ENCODE assay signal across 8 mouse cellular contexts in the genomic region with DNA sequence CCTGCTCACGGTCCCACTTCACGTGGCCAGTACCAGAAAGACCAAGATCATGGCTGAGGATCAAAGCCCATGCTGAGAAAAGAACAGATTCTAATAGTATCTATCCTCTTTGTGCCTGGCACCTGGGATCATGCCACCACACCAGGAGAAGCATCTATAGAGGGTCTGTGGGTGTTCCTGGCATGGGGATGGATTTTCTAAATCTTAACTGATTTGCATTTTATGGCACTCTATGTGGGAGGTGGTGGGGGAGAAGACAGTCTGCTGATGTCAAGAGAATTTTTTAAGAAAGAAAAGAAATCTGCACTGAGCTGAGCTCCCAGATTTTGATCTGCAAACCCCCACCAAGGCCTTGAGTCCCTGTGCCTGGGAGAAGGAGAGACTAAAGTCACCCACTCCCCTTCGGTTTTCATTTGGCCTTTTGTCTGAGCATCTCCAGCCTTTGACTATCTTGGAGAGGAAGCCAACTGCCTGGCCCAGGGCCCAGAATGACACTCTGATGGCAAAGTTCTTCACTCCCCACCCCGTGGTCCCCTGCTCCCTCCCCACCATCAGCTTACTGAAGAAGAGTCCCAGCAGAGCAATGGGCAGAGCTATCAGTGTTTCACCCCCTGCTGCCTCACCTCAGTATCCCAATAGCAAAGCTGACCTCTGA. TPM values are rescaled to one million over a fixed set of nuclear protein-coding genes. Genes with fewer than 3 reads are reported as not detected.
DNase-seq lines count a peak whose midpoint lies in the region; ATAC-seq and TF ChIP-seq lines count a peak whose summit lies in the region.

No protein-coding gene starts in this region.

- intact Hi-C loops in heart, postnatal 25 days (cut with DNase I) = no loop called here

- peaks cover 32% of the 10 kb centered on the region for H3K27me3 ChIP-seq in heart, embryonic 10.5 days (ENCODE audit: insufficient read depth, poor library complexity, severe bottlenecking)
- peaks cover 43% of the 10 kb centered on the region for H3K27me3 ChIP-seq in hindbrain, embryonic 12.5 days
- peaks cover 16% of the 10 kb centered on the region for H3K27me3 ChIP-seq in midbrain, embryonic 16.5 days (ENCODE audit: control insufficient read depth, insufficient read depth, low read depth, low read length)

- WGBS in heart, embryonic 10.5 days = 46% methylated on average over 4 of the region's 4 CpGs
- WGBS in hindbrain, embryonic 12.5 days = 47% methylated on average over 4 of the region's 4 CpGs
- WGBS in midbrain, embryonic 16.5 days = 40% methylated on average over 4 of the region's 4 CpGs

- TF ChIP-seq CTCF in cortical plate, adult 2 months (IDR thresholded peaks at IDR 0.05; ENCODE audit: extremely low read depth, insufficient read depth, low read length) = no peak

- DNase-seq in heart, embryonic 10.5 days (ENCODE audit: low spot score) = no peak
- DNase-seq in heart, postnatal 25 days (ENCODE audit: low spot score) = no peak
- DNase-seq in thymus, postnatal 25 days = no peak
- DNase-seq in ovary, adult 18-20 months (ENCODE audit: low spot score) = no peak
- DNase-seq in natural killer cell, adult 2 months (ENCODE audit: low spot score in 2 of 2) = no peak

- H3K9ac ChIP-seq in hindbrain, embryonic 12.5 days = no peak overlapping the region
- no peak overlapping the region; the same call in 1 of the 2 replicates for H3K9ac ChIP-seq in midbrain, embryonic 16.5 days (ENCODE audit: low read depth, low read length)

- H3K9me3 ChIP-seq in heart, embryonic 10.5 days = no peaks in the 10 kb centered on the region
- no peaks in the 10 kb centered on the region for H3K9me3 ChIP-seq in hindbrain, embryonic 12.5 days (replicated peaks)
- no peaks in the 10 kb centered on the region for H3K9me3 ChIP-seq in midbrain, embryonic 16.5 days (replicated peaks; ENCODE audit: control insufficient read depth, low read length, poor library complexity, severe bottlenecking)

- no peak overlapping the region for H3K27ac ChIP-seq in heart, embryonic 10.5 days
- H3K27ac ChIP-seq in cortical plate, adult 2 months (ENCODE audit: insufficient read depth, low read length) = peak overlapping the region; percentile 99
- no peak overlapping the region for H3K27ac ChIP-seq in hindbrain, embryonic 12.5 days
- no peak overlapping the region for H3K27ac ChIP-seq in midbrain, embryonic 16.5 days (ENCODE audit: low read length)

- no peak for ATAC-seq in hindbrain, embryonic 12.5 days (ENCODE audit: low FRiP score)
- ATAC-seq in midbrain, embryonic 16.5 days = no peak

- peak overlapping the region; percentile 100 for H3K4me2 ChIP-seq in hindbrain, embryonic 12.5 days (replicated peaks)
- peak overlapping the region; percentile 99 for H3K4me2 ChIP-seq in midbrain, embryonic 16.5 days (ENCODE audit: low read length)

- peaks cover 77% of the 10 kb centered on the region for H3K4me1 ChIP-seq in heart, embryonic 10.5 days
- H3K4me1 ChIP-seq in cortical plate, adult 2 months (ENCODE audit: control insufficient read depth, insufficient read depth, low read length) = peaks cover 9% of the 10 kb centered on the region
- peaks cover 30% of the 10 kb centered on the region for H3K4me1 ChIP-seq in hindbrain, embryonic 12.5 days
- H3K4me1 ChIP-seq in midbrain, embryonic 16.5 days (ENCODE audit: control insufficient read depth, insufficient read depth, low read length) = peaks cover 13% of the 10 kb centered on the region

- H3K4me3 ChIP-seq in heart, embryonic 10.5 days = peak overlapping the region; percentile 81; the same call in 1 of the 2 replicates
- peak overlapping the region; percentile 94 for H3K4me3 ChIP-seq in cortical plate, adult 2 months (ENCODE audit: insufficient read depth, low read length)
- H3K4me3 ChIP-seq in hindbrain, embryonic 12.5 days = peak overlapping the region; percentile 57; the same call in 1 of the 2 replicates
- H3K4me3 ChIP-seq in midbrain, embryonic 16.5 days (ENCODE audit: low read depth, low read length) = peak overlapping the region; percentile 51

- TF ChIP-seq POLR2A in cortical plate, adult 2 months (IDR thresholded peaks at IDR 0.05; ENCODE audit: extremely low read depth, insufficient read depth, low read length) = peak; percentile 50

- H3K36me3 ChIP-seq in heart, embryonic 10.5 days = no peaks in the 10 kb centered on the region
- H3K36me3 ChIP-seq in hindbrain, embryonic 12.5 days = no peaks in the 10 kb centered on the region
- no peaks in the 10 kb centered on the region for H3K36me3 ChIP-seq in midbrain, embryonic 16.5 days (ENCODE audit: control insufficient read depth, insufficient read depth, low read length)

RNA-seq across cellular contexts. Expression of gene Inka2, which starts 2.1 kb away (rescaled TPM):
- polyA plus RNA-seq in heart, embryonic 10.5 days (2016; fragmentation: Nextera tagmentation; extraction: Ambion mirVana) = 1.5 and 2.4 TPM in 2 replicates
- 10 to 100 TPM; 18.8 to 25.7 TPM for total RNA-seq in heart, postnatal 25 days (2021)
- 71.9 and 75.2 TPM in 2 replicates for polyA plus RNA-seq in cortical plate, adult 2 months (2012; rRNA removed)
- 2.4 and 2.6 TPM in 2 replicates for polyA plus RNA-seq in hindbrain, embryonic 12.5 days (2016; fragmentation: Nextera tagmentation; extraction: Ambion mirVana)
- polyA plus RNA-seq in midbrain, embryonic 16.5 days (2015; fragmentation: Nextera tagmentation; extraction: Ambion mirVana) = 5.5 and 7.0 TPM in 2 replicates

RNA-seq across cellular contexts. Expression of gene Ddx20, which starts 19.1 kb away (rescaled TPM):
- 30.5 and 37.2 TPM in 2 replicates for polyA plus RNA-seq in heart, embryonic 10.5 days (2016; fragmentation: Nextera tagmentation; extraction: Ambion mirVana)
- total RNA-seq in heart, postnatal 25 days (2021) = 10 to 100 TPM in 1 of 2 experiments, 1 to 10 TPM in 1; 9.0 to 10.2 TPM
- polyA plus RNA-seq in cortical plate, adult 2 months (2012; rRNA removed) = 9.1 and 9.4 TPM in 2 replicates
- 34.6 and 36.7 TPM in 2 replicates for polyA plus RNA-seq in hindbrain, embryonic 12.5 days (2016; fragmentation: Nextera tagmentation; extraction: Ambion mirVana)
- polyA plus RNA-seq in midbrain, embryonic 16.5 days (2015; fragmentation: Nextera tagmentation; extraction: Ambion mirVana) = 24.6 and 27.1 TPM in 2 replicates
